In genomic region chr1:59394616-59395015, GRCm38 (mm10) we compare ENCODE assay signal across 10 mouse cellular contexts.
DNase-seq lines count a peak whose midpoint lies in the region; ATAC-seq and TF ChIP-seq lines count a peak whose summit lies in the region.
"Had no signal": no experiment of that assay in that cellular context is flagged by ENCODE, and none has a peak within 500 bp of the region (broad histone marks: within the 10 kb centered on the region; RNA-seq: fewer than 3 reads in every experiment).

No protein-coding gene starts in this region.

- H3K4me2 ChIP-seq in forebrain, embryonic 12.5 days = 0 out of 2 replicates have a peak overlapping the region, but pooled peaks have one; percentile 13
- no peak overlapping the region for H3K4me2 ChIP-seq in kidney, embryonic 14.5 days (replicated peaks; ENCODE audit: low read depth, low read length)
- no peak overlapping the region for H3K4me2 ChIP-seq in midbrain, postnatal 0 days (ENCODE audit: low read depth, low read length, poor library complexity, severe bottlenecking)

- no peaks in the 10 kb centered on the region for H3K36me3 ChIP-seq in forebrain, embryonic 12.5 days (replicated peaks)
- H3K36me3 ChIP-seq in kidney, embryonic 14.5 days (ENCODE audit: control insufficient read depth, insufficient read depth, low read length) = no peaks in the 10 kb centered on the region
- H3K36me3 ChIP-seq in midbrain, postnatal 0 days (ENCODE audit: insufficient read depth, low read length) = no peaks in the 10 kb centered on the region

- peak; percentile 63 for DNase-seq in embryo, embryonic 10.5 days (ENCODE audit: low spot score)
- peak; percentile 52 for DNase-seq in midbrain, postnatal 0 days (ENCODE audit: low spot score)
- no peak for DNase-seq in spleen, postnatal 10 days (ENCODE audit: low spot score in 2 of 2)
- DNase-seq in thymus, postnatal 14 days = no peak
- DNase-seq in urinary bladder, adult 18-20 months (ENCODE audit: low spot score in 2 of 2) = no peak
- DNase-seq: adrenal gland, adult 8-10 months; gastrocnemius, postnatal 25 days; thymus, adult 18-20 months had no signal

- H3K27me3 ChIP-seq in forebrain, embryonic 12.5 days = no peaks in the 10 kb centered on the region
- H3K27me3 ChIP-seq in kidney, embryonic 14.5 days (ENCODE audit: control insufficient read depth, insufficient read depth, low read length) = no peaks in the 10 kb centered on the region
- H3K27me3 ChIP-seq in midbrain, postnatal 0 days (ENCODE audit: insufficient read depth, low read length) = no peaks in the 10 kb centered on the region

- H3K4me1 ChIP-seq in forebrain, embryonic 12.5 days = peaks cover 39% of the 10 kb centered on the region
- H3K4me1 ChIP-seq in kidney, embryonic 14.5 days (ENCODE audit: control insufficient read depth, insufficient read depth, low read length) = peaks cover 29% of the 10 kb centered on the region
- H3K4me1 ChIP-seq in midbrain, postnatal 0 days (ENCODE audit: insufficient read depth, low read length) = no peaks in the 10 kb centered on the region

- no peak for TF ChIP-seq CTCF in midbrain, postnatal 0 days (IDR thresholded peaks at IDR 0.05)

- no peaks in the 10 kb centered on the region for H3K9me3 ChIP-seq in forebrain, embryonic 12.5 days
- no peaks in the 10 kb centered on the region for H3K9me3 ChIP-seq in kidney, embryonic 14.5 days (ENCODE audit: control insufficient read depth, low read length)
- no peaks in the 10 kb centered on the region for H3K9me3 ChIP-seq in midbrain, postnatal 0 days (ENCODE audit: low read length)

- no peak overlapping the region for H3K4me3 ChIP-seq in forebrain, embryonic 12.5 days (replicated peaks)
- no peak overlapping the region for H3K4me3 ChIP-seq in kidney, embryonic 14.5 days (ENCODE audit: low read length)
- no peak overlapping the region for H3K4me3 ChIP-seq in midbrain, postnatal 0 days (ENCODE audit: low read depth, low read length)

- no peak overlapping the region for H3K9ac ChIP-seq in forebrain, embryonic 12.5 days
- no peak overlapping the region for H3K9ac ChIP-seq in kidney, embryonic 14.5 days (ENCODE audit: low read depth, low read length)
- no peak overlapping the region for H3K9ac ChIP-seq in midbrain, postnatal 0 days (replicated peaks; ENCODE audit: low read length, poor library complexity, severe bottlenecking)

- H3K27ac ChIP-seq in forebrain, embryonic 12.5 days = peak overlapping the region; percentile 95
- peak overlapping the region; percentile 71 for H3K27ac ChIP-seq in kidney, embryonic 14.5 days (ENCODE audit: low read depth, low read length)
- no peak overlapping the region for H3K27ac ChIP-seq in midbrain, postnatal 0 days (ENCODE audit: low read depth, low read length)

- peak; percentile 93 for ATAC-seq in forebrain, embryonic 12.5 days (ENCODE audit: low FRiP score)
- ATAC-seq in kidney, embryonic 14.5 days (ENCODE audit: low FRiP score, low TSS enrichment) = peak; percentile 78
- no peak for ATAC-seq in midbrain, postnatal 0 days (ENCODE audit: low FRiP score)

- 2% methylated on average over 6 of the region's 6 CpGs for WGBS in forebrain, embryonic 12.5 days
- 17% methylated on average over 6 of the region's 6 CpGs for whole genome bisulfite sequencing in kidney, embryonic 14.5 days
- 23% methylated on average over 6 of the region's 6 CpGs for WGBS in midbrain, postnatal 0 days

Comparison
In these comparisons a context has a peak if more than half of its experiments do, and no peak if none do; other contexts are left out.
1. DNase-seq: peak in embryo, embryonic 10.5 days (single experiment) and midbrain, postnatal 0 days (single experiment); none in spleen, postnatal 10 days (0 of 2), thymus, postnatal 14 days (single experiment) and urinary bladder, adult 18-20 months (0 of 2).